In the genomic region with DNA sequence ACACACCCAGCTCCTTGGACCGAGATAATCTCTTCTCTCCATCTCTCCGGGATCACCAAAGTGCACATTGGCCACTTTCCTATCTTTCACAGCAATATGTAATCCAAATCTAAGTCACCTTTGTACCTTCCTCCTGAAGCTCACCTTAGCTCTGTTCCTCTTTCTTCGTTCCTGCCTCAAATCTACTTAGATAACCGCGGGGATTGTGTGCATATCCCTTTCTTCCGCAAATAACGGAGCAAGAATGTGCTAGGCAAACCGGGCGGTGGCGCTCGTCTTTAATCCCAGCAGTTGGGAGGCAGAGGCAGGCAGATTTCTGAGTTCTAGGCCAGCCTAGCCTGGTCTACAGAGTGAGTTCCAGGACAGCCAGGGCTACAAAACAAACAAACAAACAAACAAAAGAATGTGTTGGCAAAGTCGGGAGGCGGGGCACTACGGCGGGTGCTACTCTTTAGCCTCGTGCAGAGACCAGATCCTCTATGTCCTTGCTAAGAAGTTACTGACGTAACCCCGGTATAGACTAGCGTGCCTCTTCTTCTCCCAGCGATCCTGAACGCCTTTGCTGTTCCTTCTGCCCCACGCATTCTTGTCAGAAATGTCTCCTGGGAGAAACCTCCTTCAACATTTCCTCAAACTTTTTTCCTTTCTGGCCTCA, we compare ENCODE assay signal across 8 mouse cellular contexts. TPM values are rescaled to one million over a fixed set of nuclear protein-coding genes. Genes with fewer than 3 reads are reported as not detected.
A peak's percentile ranks its signal among the peaks of the same experiment; 100 is the strongest.
DNase-seq lines count a peak whose midpoint lies in the region; ATAC-seq and TF ChIP-seq lines count a peak whose summit lies in the region.

No protein-coding gene starts in this region.

- no peak for DNase-seq in layer of hippocampus, adult 2 months (ENCODE audit: low spot score in 2 of 2)
- no peak for DNase-seq in layer of hippocampus, postnatal 36 days
- peak; percentile 10 for DNase-seq in embryonic facial prominence, embryonic 11.5 days (ENCODE audit: low spot score)
- peak; percentile 56 for DNase-seq in lung, postnatal 0 days (ENCODE audit: low spot score)
- DNase-seq in splenic B cell, adult 2 months (ENCODE audit: low read depth, low spot score), result peak; percentile 59
- no peak for DNase-seq in left cerebral cortex, postnatal 36 days (ENCODE audit: low spot score in 2 of 2)
- DNase-seq in cerebellum, adult 11-12 months, result no peak

- TF ChIP-seq EP300 in lung, postnatal 0 days (IDR thresholded peaks at IDR 0.05), result no peak

- peaks cover 1% of the 10 kb centered on the region for H3K36me3 ChIP-seq in embryonic facial prominence, embryonic 11.5 days (replicated peaks; ENCODE audit: control insufficient read depth, insufficient read depth, low read depth, low read length)
- H3K36me3 ChIP-seq in hindbrain, embryonic 16.5 days (ENCODE audit: control insufficient read depth, insufficient read depth, low read length), result peaks cover 12% of the 10 kb centered on the region
- peaks cover 4% of the 10 kb centered on the region; the same call in 1 of the 2 replicates for H3K36me3 ChIP-seq in lung, postnatal 0 days (ENCODE audit: insufficient read depth, low read length)
- peaks cover 5% of the 10 kb centered on the region for H3K36me3 ChIP-seq in splenic B cell, adult 2 months (ENCODE audit: control insufficient read depth, insufficient read depth, low read length, poor library complexity, severe bottlenecking)

- peak overlapping the region; percentile 70 for H3K9ac ChIP-seq in embryonic facial prominence, embryonic 11.5 days (replicated peaks; ENCODE audit: low read length)
- H3K9ac ChIP-seq in hindbrain, embryonic 16.5 days (ENCODE audit: low read depth, low read length), result peak overlapping the region; percentile 63
- peak overlapping the region; percentile 30; the same call in 1 of the 2 replicates for H3K9ac ChIP-seq in lung, postnatal 0 days (replicated peaks; ENCODE audit: low read depth)

- no peaks in the 10 kb centered on the region for H3K27me3 ChIP-seq in embryonic facial prominence, embryonic 11.5 days (ENCODE audit: control insufficient read depth, insufficient read depth, low read length)
- no peaks in the 10 kb centered on the region for H3K27me3 ChIP-seq in hindbrain, embryonic 16.5 days (replicated peaks; ENCODE audit: control insufficient read depth, insufficient read depth, low read length)
- no peaks in the 10 kb centered on the region for H3K27me3 ChIP-seq in lung, postnatal 0 days (replicated peaks; ENCODE audit: insufficient read depth, low read length)
- no peaks in the 10 kb centered on the region for H3K27me3 ChIP-seq in splenic B cell, adult 2 months (ENCODE audit: control insufficient read depth, insufficient read depth, low read length, poor library complexity, severe bottlenecking)

- peak; percentile 37 for TF ChIP-seq CTCF in layer of hippocampus, adult 2 months (conservative IDR thresholded peaks at IDR 0.05)
- TF ChIP-seq CTCF in lung, postnatal 0 days (IDR thresholded peaks at IDR 0.05), result peak; percentile 39

- H3K4me3 ChIP-seq in layer of hippocampus, adult 2 months, result peak overlapping the region; percentile 94
- peak overlapping the region; percentile 94 for H3K4me3 ChIP-seq in embryonic facial prominence, embryonic 11.5 days (ENCODE audit: low read depth, low read length)
- H3K4me3 ChIP-seq in hindbrain, embryonic 16.5 days (ENCODE audit: low read length), result peak overlapping the region; percentile 86
- H3K4me3 ChIP-seq in lung, postnatal 0 days (ENCODE audit: low read depth, low read length), result peak overlapping the region; percentile 77

- H3K4me2 ChIP-seq in embryonic facial prominence, embryonic 11.5 days (ENCODE audit: low read depth, low read length), result peak overlapping the region; percentile 53
- H3K4me2 ChIP-seq in hindbrain, embryonic 16.5 days (ENCODE audit: low read length), result peak overlapping the region; percentile 95
- H3K4me2 ChIP-seq in lung, postnatal 0 days (replicated peaks; ENCODE audit: low read depth, low read length), result peak overlapping the region; percentile 86

- WGBS in embryonic facial prominence, embryonic 11.5 days, result 33% methylated on average over 22 of the region's 22 CpGs
- 35% methylated on average over 22 of the region's 22 CpGs for WGBS in hindbrain, embryonic 16.5 days
- 24% methylated on average over 22 of the region's 22 CpGs for WGBS in lung, postnatal 0 days

- peak; percentile 27; the same call in 1 of the 2 replicates for ATAC-seq in embryonic facial prominence, embryonic 11.5 days (replicated peaks; ENCODE audit: insufficient number of reproducible peaks, low FRiP score, low TSS enrichment, low read depth)
- peak; percentile 44 for ATAC-seq in hindbrain, embryonic 16.5 days
- ATAC-seq in lung, postnatal 0 days, result peak; percentile 18

- intact Hi-C loops in left cerebral cortex, postnatal 36 days (cut with DNase I), result loop anchor here (10.0 kb wide), 1 partner anchor 249 kb away; a partner anchor contains a TSS

- peak overlapping the region; percentile 84 for H3K27ac ChIP-seq in layer of hippocampus, adult 2 months
- H3K27ac ChIP-seq in embryonic facial prominence, embryonic 11.5 days (replicated peaks; ENCODE audit: low read depth, low read length), result peak overlapping the region; percentile 67
- peak overlapping the region; percentile 91 for H3K27ac ChIP-seq in hindbrain, embryonic 16.5 days (ENCODE audit: low read depth, low read length)
- H3K27ac ChIP-seq in lung, postnatal 0 days (ENCODE audit: low read length), result peak overlapping the region; percentile 87

- H3K9me3 ChIP-seq in embryonic facial prominence, embryonic 11.5 days (replicated peaks; ENCODE audit: control insufficient read depth, low read length), result no peaks in the 10 kb centered on the region
- no peaks in the 10 kb centered on the region for H3K9me3 ChIP-seq in hindbrain, embryonic 16.5 days (ENCODE audit: control insufficient read depth, low read length)
- H3K9me3 ChIP-seq in lung, postnatal 0 days (ENCODE audit: low read length), result no peaks in the 10 kb centered on the region

- no peaks in the 10 kb centered on the region; the same call in 1 of the 2 replicates for H3K4me1 ChIP-seq in embryonic facial prominence, embryonic 11.5 days (ENCODE audit: control insufficient read depth, insufficient read depth, low read length)
- H3K4me1 ChIP-seq in hindbrain, embryonic 16.5 days (ENCODE audit: control insufficient read depth, insufficient read depth, low read depth, low read length), result peaks cover 23% of the 10 kb centered on the region
- H3K4me1 ChIP-seq in lung, postnatal 0 days (ENCODE audit: insufficient read depth, low read depth, low read length), result peaks cover 9% of the 10 kb centered on the region; the same call in 1 of the 2 replicates

RNA-seq across cellular contexts. Expression of a gene that starts 0.7 kb away (rescaled TPM):
- 100 to 1,000 TPM; 127 to 134 TPM for total RNA-seq in layer of hippocampus, adult 2 months (2021)
- total RNA-seq in layer of hippocampus, postnatal 36 days (2021), result 100 to 1,000 TPM; 123 to 127 TPM
- 349 and 363 TPM in 2 replicates for polyA plus RNA-seq in embryonic facial prominence, embryonic 11.5 days (2014; fragmentation: Nextera tagmentation; extraction: Ambion mirVana)
- 304 and 328 TPM in 2 replicates for polyA plus RNA-seq in hindbrain, embryonic 16.5 days (2015; fragmentation: Nextera tagmentation; extraction: Ambion mirVana)
- polyA plus RNA-seq in lung, postnatal 0 days (2015; fragmentation: Nextera tagmentation; extraction: Ambion mirVana), result 99.6 and 109 TPM in 2 replicates
- total RNA-seq in left cerebral cortex, postnatal 36 days (2021), result 100 to 1,000 TPM; 125 to 132 TPM

RNA-seq across cellular contexts. Expression of a gene that starts 12.8 kb away (rescaled TPM):
- 10 to 100 TPM; 30.7 to 35.5 TPM for total RNA-seq in layer of hippocampus, adult 2 months (2021)
- 10 to 100 TPM; 29.2 to 30.2 TPM for total RNA-seq in layer of hippocampus, postnatal 36 days (2021)
- polyA plus RNA-seq in embryonic facial prominence, embryonic 11.5 days (2014; fragmentation: Nextera tagmentation; extraction: Ambion mirVana), result 74.6 and 77.2 TPM in 2 replicates
- 48.0 and 59.0 TPM in 2 replicates for polyA plus RNA-seq in hindbrain, embryonic 16.5 days (2015; fragmentation: Nextera tagmentation; extraction: Ambion mirVana)
- 81.7 and 92.6 TPM in 2 replicates for polyA plus RNA-seq in lung, postnatal 0 days (2015; fragmentation: Nextera tagmentation; extraction: Ambion mirVana)
- 10 to 100 TPM; 26.7 to 30.3 TPM for total RNA-seq in left cerebral cortex, postnatal 36 days (2021)

RNA-seq across cellular contexts. Expression of a gene that starts 29.2 kb away (rescaled TPM):
- total RNA-seq in layer of hippocampus, adult 2 months (2021), result 10 to 100 TPM in 1 of 2 experiments, 1 to 10 TPM in 1; 5.4 to 10.7 TPM
- total RNA-seq in layer of hippocampus, postnatal 36 days (2021), result 10 to 100 TPM; 11.0 to 14.2 TPM
- polyA plus RNA-seq in embryonic facial prominence, embryonic 11.5 days (2014; fragmentation: Nextera tagmentation; extraction: Ambion mirVana), result 1.1 TPM in 2 replicates
- polyA plus RNA-seq in hindbrain, embryonic 16.5 days (2015; fragmentation: Nextera tagmentation; extraction: Ambion mirVana), result 6.1 and 9.4 TPM in 2 replicates
- 1.1 and 1.4 TPM in 2 replicates for polyA plus RNA-seq in lung, postnatal 0 days (2015; fragmentation: Nextera tagmentation; extraction: Ambion mirVana)
- total RNA-seq in left cerebral cortex, postnatal 36 days (2021), result 1 to 10 TPM; 3.2 to 7.2 TPM

RNA-seq across cellular contexts. Expression of a gene that starts 56.4 kb away (rescaled TPM):
- 10 to 100 TPM; 34.0 to 39.4 TPM for total RNA-seq in layer of hippocampus, adult 2 months (2021)
- total RNA-seq in layer of hippocampus, postnatal 36 days (2021), result 10 to 100 TPM; 30.3 to 42.7 TPM
- 10.3 and 11.1 TPM in 2 replicates for polyA plus RNA-seq in embryonic facial prominence, embryonic 11.5 days (2014; fragmentation: Nextera tagmentation; extraction: Ambion mirVana)
- 42.3 and 43.5 TPM in 2 replicates for polyA plus RNA-seq in hindbrain, embryonic 16.5 days (2015; fragmentation: Nextera tagmentation; extraction: Ambion mirVana)
- 15.7 and 17.5 TPM in 2 replicates for polyA plus RNA-seq in lung, postnatal 0 days (2015; fragmentation: Nextera tagmentation; extraction: Ambion mirVana)
- total RNA-seq in left cerebral cortex, postnatal 36 days (2021), result 10 to 100 TPM; 26.2 to 40.9 TPM

RNA-seq across cellular contexts. Expression of a gene that starts 56.5 kb away (rescaled TPM):
- total RNA-seq in layer of hippocampus, adult 2 months (2021), result 10 to 100 TPM; 58.2 to 62.7 TPM
- total RNA-seq in layer of hippocampus, postnatal 36 days (2021), result 10 to 100 TPM; 62.3 to 66.4 TPM
- polyA plus RNA-seq in embryonic facial prominence, embryonic 11.5 days (2014; fragmentation: Nextera tagmentation; extraction: Ambion mirVana), result 53.7 and 54.9 TPM in 2 replicates
- polyA plus RNA-seq in hindbrain, embryonic 16.5 days (2015; fragmentation: Nextera tagmentation; extraction: Ambion mirVana), result 83.9 and 85.4 TPM in 2 replicates
- 40.4 and 42.5 TPM in 2 replicates for polyA plus RNA-seq in lung, postnatal 0 days (2015; fragmentation: Nextera tagmentation; extraction: Ambion mirVana)
- 10 to 100 TPM; 60.4 to 75.1 TPM for total RNA-seq in left cerebral cortex, postnatal 36 days (2021)

Comparison
In these comparisons a context has a peak if more than half of its experiments do, and no peak if none do; other contexts are left out.
1. DNase-seq: peak in embryonic facial prominence, embryonic 11.5 days (single experiment), lung, postnatal 0 days (single experiment) and splenic B cell, adult 2 months (single experiment); none in layer of hippocampus, adult 2 months (0 of 2), layer of hippocampus, postnatal 36 days (0 of 2), left cerebral cortex, postnatal 36 days (0 of 2) and cerebellum, adult 11-12 months (single experiment).
2. Peak in every context shown above with its lines, with median percentiles within 50 percentile points of each other: H3K27ac ChIP-seq, H3K4me3 ChIP-seq, ATAC-seq, H3K4me2 ChIP-seq and H3K9ac ChIP-seq.